Mouse (Mus musculus) natural killer cell, adult 2 months (primary cell): ENCODE results near the gene Vps37b.
"Not testable (repeated sequence)": the region's sequence is repeated elsewhere in the genome, so short reads cannot be mapped to it uniquely, and the experiment has no call there.

ENCODE experiments used
- DNase-seq, 2 experiments: peaks; one replicate each; pipeline ENCODE4 v3.0.0; 2022; ENCODE audit warnings: low spot score in 2 of 2

The Vps37b gene

DNA sequence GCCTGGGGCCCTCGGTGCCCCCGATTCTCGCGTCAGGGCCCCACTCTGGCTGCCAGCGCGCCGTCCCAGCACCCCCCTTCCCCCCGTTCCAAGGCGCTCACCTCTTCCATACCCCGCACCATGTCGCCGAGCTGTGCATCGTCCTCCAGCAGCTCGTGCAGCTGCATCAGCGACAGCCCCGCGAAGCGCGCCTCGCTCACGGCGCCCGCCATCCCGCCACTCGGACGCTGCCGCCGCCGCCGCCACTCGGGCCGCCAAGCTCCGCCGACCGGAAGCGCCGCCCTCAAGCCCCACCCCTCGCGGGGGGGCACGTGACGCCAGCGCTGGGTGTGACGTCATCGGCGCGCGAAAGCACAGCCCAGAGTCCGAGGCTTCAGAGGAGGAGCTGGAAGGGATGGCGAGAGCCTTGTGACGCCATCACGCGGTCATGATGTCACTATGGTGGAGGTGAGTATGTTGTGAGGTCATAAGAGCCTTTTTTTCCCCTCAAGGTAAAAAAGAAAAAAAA, at the start of gene Vps37b:
Vps37b (minus strand) TSS at position 270 of the 508 bp plus-strand sequence.
- peak; percentile 92 to 94 for DNase-seq

DNA sequence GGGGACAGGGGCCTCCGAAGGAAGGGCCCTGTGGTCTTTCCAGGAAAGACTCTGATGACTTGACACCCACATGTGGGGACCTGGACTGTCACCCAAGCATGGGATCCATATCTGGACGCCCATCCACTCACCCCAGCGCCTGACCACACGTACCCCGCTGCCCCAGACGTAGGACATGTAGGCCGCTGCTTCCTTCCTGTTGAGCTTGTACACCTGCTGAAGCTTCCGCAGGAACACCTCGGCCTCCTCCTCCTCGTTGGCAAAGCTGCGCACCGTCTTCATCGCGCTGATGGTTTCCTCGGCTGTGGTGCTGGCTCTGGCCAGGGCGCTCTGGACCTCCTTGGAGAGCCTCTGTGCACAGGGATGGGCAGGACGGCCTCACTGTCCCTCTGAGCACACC, 47.8 kb upstream of the Vps37b start:
- peak; percentile 49 to 54 for DNase-seq

DNA sequence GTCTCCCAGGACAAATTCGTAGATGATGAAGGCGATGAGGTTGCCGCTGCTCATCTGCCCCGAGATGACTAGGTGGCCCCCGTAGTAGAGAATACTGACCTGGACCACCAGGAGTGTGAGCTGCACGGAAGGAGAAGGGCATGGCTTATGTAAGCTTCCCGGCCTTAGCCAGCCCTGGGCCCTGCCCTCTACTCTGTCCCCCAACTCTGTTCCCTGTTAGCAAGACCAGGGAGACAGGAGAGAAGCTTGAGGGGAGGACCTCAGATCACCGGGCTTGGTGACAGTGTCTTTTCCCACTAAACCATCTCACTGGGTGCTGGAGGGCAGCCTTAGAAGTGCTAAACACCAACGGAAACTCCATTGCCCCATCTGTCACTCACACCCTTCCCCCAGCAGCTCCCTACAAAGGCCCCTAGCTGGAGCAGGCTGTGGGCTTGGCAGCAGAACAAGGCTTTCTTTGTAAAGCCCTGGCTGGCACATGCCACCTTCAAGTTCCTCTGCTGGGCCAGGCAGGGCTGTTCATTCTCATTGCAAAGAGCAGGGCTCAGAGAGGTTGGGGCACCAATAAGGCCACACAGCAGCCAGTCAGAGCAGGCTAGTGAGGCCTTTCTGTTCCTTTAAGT, 46.8 kb upstream of the Vps37b start:
- DNase-seq: peak; percentile 38 to 62

DNA sequence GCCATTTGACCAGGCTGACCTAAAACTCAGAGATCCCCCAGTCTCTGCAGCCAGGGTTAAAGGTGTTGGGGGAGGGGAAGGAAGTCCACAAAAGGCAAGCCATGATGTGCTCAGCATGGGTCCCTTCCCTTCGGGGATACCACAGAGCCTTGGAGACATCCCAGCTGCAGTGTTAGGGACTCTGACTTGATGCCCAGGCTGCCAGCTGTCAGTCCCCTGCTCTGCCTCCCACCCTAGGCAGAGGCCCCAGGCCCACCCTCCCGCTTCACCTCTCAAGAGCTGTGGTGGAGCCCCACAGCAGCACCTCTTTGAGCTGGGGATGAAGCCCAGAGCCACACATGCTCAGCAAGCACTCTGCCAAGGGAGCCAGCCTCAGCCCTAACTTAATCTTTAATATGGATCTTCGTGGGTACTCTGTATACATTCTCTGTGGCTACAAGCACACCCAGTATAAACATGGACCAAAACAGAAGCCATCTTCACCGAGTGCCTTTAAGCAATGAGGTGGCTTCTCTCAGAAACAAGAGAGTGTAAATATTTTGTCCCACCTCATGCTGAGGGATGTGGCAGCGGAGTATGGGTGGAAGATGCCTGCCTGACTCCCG, 45.9 kb upstream of the Vps37b start:
- DNase-seq: no peak

DNA sequence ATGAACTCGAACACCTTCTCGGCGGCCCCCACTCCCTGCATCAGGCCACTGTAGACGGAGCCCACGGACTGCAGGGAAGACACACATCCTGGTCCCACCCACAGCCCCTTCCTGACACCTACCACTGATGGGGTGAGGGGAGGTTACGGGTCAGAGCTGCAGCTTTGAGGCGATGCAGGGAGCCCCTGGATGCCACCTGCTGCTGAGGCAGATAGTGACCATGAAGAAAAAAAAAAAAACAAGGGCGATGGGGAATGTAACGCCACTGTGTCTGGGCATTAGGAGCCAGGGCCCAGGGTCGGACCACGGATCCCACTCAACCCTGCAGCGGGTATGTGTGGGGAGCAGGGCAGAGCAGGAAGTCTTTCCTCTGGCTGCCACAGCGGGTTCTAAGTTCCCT, 45.2 kb upstream of the Vps37b start:
- no peak for DNase-seq

DNA sequence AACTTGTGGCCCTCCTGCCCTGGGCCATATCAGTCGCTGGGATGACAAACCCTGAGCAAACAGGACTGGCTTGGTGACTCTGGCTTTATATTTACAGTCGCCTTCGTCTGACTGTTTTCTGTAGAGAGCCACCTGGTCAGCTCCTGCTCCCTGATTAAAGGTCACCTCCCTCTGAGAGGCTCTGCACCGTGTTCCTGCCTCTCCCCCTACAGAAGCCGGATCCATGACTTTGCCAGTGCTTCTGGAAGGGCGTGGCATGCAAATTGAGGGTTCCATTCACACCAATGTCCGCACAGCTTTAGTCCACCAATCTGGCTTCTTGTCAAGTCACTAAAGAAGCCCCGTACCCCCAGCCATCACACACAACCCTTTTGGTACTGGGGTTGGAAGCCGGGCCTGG, 44.5 kb upstream of the Vps37b start:
- no peak for DNase-seq

DNA sequence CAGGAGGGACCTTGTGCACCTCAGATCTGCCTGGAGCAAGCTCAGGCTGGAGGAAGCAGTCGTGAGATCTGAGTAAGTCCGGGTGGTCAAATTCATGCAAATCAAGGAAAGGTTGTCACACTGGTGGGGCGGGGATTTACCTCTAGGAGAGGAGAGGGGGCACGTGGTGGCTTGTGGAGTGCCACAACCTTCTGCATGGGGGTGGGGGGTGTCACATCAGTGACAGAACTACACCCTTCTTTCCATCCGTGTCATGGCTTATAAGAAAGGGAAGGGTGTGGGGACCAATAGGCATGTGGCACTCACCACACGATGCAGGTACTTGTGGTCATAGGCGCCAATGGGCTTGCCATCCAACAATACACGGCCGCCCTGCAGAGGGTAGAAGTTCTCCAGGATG, 43.6 kb upstream of the Vps37b start:
- peak; percentile 62 to 74 for DNase-seq

DNA sequence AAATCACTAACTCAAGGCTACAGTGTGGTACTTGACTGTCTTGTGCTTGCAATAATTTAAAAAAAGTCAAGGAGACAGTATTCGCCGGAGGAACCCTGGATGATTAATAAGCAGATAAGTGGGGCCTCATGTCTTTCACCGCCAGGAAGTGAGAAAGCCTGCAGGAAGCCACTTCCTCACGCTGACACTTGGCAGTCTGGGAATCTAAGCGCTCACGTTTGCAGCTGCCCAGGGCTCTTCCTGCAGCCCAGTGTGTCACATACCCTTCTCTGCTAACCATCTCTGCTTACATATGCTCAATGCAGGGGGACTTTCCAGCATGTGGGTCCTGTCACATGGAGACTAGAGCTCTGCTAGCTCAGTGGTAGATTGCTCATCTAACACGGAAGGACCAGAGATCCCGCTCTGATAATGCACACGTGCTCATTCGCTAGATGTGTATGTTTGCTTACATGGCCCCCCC, 42.8 kb upstream of the Vps37b start:
- DNase-seq: peak; percentile 71 to 80

DNA sequence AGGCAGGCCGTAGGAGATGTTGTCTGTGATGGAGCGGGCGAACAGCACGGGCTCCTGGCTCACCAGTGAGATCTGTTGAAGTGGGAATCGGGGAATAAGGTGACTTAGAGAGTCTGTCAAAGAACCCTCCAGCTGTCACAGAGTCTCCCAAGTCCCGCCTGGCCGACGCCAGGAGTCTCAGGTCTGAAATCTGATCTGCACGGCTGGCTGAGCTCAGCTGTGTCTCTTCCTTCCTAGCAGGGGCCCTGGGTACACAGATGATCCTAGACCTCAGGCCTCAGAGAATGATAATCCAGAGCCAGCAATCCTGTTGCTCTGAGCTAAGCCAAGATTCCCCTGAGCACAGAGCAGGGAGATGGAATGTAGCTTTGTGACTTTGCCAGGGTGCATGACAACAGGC, 41.6 kb upstream of the Vps37b start:
- DNase-seq: no peak

DNA sequence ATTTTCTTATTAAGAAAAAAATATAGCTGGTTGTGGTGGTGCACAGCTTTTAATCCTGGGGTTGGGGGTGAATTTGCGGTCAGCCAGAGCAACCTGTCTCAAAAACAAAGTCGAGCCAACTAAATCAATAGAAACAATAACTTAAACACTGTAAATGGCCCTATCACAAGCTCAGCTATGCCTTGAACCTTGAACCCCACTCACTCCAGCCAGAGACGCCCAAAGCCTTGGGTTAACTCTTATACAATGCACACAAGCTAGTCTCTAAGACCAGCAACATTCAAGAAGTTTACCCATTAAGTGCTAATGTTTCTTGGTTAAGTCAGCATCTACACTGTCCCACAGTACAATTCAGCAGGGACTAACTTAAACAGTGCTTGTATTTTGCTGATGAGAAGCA, 37.6 kb upstream of the Vps37b start:
- no peak for DNase-seq

DNA sequence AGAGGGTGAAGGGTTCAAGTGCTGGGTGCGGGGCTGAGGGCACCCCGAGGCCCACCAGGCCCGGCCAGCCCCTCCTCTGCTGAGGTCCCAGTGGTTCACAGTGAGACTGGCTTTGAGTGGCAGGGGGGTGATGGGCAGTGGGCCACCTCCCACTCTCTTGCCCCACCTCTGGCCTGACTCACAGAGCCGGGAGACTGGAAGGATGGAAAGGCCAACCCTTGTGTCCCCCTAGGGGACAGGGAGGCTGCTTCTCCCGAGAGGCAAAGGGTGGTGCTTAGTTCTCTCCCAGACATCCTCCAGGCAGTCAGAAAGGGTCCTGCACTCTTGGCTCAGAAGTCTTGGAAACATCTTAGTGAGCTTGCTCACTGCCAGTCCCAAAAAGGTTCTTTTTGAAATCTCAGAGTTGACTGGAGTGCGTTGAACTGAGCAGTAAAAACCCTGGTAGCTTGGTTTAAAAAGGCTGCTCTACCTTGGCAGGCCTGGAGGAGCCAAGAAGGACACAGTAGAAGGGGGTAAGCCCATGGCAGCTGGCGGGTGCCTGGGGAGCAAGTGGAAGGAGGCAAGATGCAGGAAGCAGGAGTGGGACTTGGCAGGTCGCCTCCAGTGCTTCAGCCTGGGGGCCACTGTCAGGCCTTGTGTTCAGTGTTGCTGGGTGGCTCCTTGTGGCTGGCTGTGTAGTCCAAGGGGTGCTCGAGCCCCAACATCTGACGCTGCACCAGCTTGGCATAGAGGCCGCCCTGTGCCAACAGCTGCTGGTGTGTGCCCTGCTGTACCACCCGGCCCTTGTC, 30.2 kb upstream of the Vps37b start:
- DNase-seq: no peak

DNA sequence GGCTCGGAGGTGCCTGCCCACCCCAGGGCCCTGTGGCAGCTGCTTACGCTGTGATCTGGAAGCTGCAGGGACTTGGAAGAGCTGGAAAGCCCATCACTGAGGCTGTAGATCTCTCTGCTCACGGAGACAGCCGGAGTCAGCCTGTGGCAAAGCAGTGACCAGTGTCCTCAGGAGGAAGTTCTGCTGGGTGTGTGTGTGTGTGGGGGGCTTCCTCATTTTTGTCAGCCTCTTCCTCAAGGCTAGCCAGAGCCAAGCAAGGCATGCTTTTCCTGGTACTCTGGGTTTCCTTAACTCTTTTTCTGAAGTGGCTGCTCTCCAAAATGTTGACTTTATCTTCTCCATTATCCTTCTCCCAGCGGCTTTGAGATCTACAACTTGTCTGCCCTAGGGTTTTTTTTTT, 27.6 kb upstream of the Vps37b start:
- DNase-seq: no peak

DNA sequence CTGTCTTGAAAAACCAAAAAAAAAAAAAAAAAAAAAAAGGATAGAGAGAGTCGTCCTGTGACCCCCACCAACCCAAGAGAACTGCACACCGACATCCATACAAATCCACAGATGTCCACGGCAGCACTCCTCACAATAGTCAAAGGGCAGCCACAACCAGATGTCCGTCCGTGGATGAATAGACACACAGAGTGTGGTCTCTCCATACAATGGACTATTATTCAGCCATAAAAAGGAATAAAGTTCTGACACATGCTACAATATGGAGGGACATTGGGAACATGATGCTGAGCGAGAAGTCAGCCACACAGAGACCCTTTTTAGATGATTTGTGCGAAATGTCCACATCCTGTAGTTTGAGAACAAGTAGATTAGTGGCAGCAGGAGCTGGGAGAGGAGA, 26.7 kb upstream of the Vps37b start:
- no peak for DNase-seq

DNA sequence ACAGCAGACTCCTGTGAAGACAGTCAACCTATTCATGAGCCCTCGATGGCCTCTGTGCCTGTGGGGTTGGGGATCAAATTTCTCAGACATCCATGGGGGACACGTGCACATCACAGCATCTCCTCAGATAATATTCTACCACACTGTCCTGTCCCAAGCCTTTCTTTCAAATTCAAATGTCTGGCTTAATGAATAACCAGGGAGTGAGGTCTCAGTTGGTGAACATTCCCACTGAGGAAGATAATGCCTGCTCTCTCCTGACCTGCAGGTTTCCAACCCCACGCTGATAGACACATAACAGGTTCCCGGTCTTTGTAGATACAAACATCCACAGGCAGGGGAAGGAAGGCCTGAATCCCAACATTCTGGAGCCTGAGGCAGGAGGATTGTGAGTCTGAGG, 24.9 kb upstream of the Vps37b start:
- no peak for DNase-seq

DNA sequence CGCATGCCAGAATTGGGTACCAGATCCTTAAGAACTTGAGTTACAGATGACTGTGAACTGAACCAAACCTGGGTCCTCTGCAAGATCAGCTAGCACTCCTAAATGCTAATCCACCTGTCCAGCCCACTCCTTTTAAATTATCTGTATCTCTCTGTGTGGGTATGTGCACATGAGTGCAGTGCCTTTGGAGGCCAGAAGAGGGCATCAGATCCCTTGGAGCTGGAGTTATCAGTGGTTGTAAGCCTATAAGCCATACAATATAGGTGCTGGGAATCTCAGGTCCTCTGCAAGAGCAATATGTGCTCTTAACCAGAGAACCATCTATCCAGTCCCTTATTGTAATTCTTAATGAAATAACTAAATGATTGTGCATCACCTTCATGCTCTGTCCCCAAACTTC, 24.1 kb upstream of the Vps37b start:
- no peak for DNase-seq

DNA sequence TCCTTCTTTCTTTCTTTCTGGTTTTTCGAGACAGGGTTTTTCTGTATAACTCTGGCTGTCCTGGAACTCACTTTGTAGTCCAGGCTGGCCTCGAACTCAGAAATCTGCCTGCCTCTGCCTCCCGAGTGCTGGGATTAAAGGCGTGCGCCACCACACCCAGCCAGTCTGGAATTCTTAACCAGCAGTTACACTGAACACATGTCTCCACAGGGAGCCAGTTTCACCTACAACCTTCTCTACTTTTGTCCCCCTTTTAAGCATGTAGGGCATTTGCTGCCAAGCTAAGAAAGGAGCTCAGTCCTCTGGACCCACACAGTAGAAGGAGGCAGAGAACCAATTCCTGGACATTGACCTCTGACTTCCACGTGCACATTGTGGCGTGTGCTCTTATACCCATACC, 20.6 kb upstream of the Vps37b start:
- DNase-seq: not testable (repeated sequence)

DNA sequence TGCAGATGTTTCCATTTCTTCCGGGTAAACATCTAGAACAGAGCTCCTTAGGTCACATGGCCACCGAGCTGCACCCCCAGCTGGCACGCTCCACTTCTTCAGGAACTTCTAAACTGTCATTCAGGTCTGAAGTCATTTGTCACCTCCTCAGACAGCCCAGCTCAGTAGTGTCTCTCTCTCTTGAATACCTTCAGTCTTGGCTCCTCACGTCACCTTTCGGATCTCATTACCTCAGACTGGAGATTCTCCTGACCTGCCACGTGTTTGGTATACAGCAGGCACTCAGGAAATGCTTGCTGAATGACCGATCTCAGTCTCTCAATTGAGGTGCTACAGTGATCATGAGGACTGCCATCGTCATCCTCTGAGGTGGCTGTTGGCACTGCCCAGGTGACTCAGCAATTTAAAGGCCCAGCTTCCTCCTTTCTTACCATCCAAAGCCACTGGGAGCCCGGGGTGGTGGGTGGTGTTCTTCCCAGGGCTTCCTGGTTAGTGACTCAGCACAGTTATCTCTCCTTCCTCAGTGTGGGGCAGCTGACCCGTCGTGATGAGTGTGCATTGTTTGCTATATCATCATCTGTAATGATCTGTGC, 19.9 kb upstream of the Vps37b start:
- peak; percentile 71 to 76 for DNase-seq

DNA sequence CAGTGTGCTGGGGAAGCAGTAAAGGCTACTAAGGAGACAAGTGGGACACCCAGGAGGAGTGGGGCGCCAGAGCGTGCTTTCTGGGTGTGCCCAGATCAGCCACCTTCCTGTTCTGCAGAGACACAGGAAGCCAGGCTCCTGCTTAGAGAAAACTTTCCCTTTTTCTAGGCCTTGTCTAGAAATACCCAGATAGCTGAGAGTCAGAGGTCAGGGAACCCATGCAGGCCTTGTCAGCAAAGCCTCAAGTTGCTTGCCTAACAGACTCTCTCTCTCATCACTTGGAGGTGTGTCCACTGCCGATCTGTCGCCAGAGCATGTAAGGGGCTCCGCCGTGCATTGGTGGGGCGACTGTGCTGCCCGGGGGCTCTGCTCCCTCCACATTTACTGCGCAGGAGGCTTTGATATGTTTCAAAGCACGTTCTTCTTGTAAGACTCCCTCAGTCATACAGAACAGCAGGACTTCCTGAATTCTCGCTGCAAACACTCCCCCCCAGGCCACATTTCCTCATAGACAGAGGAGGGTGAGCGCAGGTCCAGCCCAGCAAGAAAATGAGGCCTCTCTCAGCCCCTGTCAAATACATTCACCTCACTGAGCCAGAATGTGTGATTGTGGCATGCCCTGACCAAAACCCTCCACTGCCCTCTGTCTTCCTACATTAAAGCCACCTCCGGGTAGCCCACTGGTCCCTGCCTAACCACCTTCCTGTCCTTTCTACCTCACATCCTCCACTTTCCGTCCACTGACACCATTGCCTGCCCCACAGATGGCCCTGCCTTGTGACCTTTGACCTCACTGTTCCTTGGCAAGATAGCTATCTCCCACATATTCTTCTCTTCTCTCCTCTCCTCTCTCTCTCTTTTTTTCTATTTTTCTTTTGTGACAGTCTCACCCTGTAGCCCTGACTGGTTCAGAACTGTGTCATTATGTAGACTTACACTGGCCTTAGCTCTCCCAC, 18.3 kb upstream of the Vps37b start:
- DNase-seq: peak; percentile 70 to 78

DNA sequence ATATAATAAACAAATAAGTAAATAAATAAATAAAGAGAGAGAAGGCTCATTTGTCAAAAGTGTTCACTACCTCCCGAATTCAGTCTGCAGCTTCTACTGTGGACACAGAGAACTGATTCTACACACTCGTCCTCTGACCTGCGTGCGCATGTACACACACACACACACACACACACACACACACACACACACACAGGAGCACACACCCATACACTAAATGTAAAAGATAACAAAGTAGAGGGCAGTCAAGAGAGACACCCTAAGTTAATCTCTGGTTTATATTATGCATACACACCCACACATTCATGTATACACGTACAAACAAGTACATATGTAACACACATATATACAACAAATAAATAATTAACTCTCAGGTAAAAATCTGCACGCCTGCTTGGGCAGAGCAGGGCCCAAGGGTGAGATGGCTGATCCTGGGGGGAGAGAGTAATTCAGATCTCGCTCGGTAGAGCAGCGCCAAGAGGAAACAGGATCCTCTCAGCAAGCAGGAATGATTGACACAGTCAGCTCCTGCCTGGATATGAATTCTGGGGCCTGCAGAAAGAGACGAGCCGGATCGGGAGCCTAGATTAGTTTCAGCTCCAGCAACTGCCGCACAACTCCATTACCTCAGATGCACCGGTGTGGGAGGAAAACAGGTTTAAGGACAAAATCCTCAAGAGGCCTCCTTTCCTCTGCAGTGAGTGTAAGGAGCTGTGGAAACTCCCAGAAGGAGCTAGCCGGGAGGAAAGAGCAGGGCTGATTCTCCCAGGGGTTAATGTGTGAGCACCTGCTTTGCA, 17.4 kb upstream of the Vps37b start:
- DNase-seq: no peak

DNA sequence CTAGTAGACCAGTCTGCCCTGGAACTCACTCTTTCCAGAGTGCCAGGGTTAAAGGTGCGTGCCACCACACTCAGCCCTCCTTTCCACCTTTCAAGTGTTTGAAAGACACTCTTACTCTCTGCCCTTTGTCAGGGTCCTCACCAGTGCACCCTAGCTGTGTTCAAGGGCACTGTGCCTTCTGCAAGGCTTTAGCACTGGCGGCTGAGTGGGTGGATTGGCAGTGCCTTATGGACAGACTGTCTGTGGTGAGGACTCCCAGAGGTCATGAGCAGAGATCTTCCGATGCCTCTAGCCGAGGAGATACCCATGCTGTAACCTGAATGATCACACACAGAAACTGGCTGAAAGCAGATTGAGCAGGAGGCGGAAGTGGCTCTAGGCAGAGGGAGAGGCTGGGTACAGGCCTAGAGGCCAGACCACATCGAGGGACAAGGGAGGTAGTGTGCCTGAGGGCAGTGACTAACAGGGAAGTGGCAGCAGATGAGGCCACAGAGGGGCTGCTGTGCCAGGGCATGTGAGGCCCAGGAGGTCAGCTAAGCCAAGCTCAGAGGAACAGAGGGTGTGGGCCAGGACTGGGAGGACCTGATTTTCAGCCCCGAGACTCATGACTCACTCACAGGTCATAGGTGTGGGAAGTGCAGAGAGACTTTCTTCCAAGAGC, 14.8 kb upstream of the Vps37b start:
- DNase-seq: peak; percentile 72 to 85
